Mouse (Mus musculus) left cerebral cortex, postnatal 36 days (tissue): ENCODE results near the gene Fbxl5. TPM values are rescaled to one million over a fixed set of nuclear protein-coding genes. Genes with fewer than 3 reads are reported as not detected.

ENCODE experiments used
- DNase-seq, 2 experiments: peaks; one replicate each; pipeline ENCODE4 v3.0.0; 2021 to 2022; ENCODE audit warnings: low spot score in 2 of 2, mixed read lengths in 1 of 2
- intact Hi-C: fragments of 180-260 bp; cut with DNase I; formaldehyde crosslinking; loops from one replicate; pipeline ENCODE4 v1.15.1; 2025
- total RNA-seq, 2 experiments: library from RNA; stranded (reverse); gene quantifications; 2 replicates each; pipeline ENCODE4 v1.2.3; 2021

The Fbxl5 gene
- total RNA-seq, 2 experiments from 2014 or later: 75.0 to 91.4 TPM

DNA sequence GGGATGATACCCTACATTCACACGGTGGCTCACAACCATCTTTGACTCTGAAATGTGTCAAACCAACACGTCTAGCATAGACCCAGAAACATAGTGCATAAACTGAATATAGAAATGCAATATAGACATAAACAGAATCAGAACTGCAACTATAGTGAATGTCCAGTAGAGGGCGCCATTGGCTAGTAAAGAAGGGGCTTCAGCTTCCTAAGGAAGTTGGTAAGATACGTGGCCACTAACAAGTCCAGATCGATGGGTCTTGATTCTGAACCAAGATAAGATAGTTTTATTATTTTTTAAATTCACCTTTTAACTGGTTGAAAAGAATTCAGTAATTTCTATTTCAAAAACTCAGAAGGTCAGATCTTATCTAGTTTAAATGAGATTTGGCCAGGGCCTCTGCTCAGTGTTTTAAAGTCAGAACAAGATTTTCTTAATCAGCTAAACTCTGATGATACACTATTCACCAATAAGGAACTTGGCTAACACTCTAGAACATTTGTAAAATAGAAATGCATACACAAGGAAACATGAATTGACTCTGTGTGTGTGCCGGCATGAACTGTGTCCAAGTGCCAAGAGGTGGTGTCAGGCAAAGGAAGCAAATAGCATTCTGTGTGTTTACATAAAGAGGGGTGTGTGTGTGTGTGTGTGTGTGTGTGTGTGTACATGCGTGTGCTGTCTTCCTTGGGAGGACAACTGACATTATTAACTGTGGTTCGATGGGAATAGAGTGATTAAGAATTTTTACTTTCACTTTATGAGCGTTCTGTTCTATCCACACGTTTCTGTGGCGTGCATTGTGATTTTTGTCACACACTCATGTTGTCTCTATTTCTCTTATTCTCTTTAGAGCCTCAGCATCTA lies 19.9 kb upstream of the Fbxl5 start:
- DNase-seq: peak; percentile 16 to 28

DNA sequence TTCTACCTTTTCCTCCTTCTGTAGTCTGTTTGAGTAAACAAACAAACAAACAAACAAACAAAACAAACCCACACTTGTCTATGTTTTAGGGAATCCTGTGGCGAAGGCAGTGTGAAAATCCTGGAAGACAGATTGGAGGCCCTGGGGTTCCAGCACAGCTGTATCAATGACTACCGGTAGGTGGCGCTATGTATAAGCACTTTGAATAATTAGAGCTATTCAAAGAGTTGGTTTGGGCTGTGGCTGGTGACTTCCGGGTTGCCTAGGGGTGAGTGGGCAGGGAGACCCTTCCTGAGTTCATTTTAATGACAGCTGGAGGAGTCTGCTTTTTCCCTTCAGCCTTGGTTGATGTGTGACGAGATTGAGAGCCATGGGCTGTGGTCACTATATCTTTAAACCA lies 15.9 kb upstream of the Fbxl5 start:
- peak; percentile 10 to 19 for DNase-seq
- intact Hi-C loops: no loop called here

More for the DNA sequence above, 19.9 kb upstream of the Fbxl5 start:
- intact Hi-C loops: loop anchor here (5.0 kb wide), 3 partner anchors 51 to 206 kb away; no protein-coding TSS in a partner anchor

DNA sequence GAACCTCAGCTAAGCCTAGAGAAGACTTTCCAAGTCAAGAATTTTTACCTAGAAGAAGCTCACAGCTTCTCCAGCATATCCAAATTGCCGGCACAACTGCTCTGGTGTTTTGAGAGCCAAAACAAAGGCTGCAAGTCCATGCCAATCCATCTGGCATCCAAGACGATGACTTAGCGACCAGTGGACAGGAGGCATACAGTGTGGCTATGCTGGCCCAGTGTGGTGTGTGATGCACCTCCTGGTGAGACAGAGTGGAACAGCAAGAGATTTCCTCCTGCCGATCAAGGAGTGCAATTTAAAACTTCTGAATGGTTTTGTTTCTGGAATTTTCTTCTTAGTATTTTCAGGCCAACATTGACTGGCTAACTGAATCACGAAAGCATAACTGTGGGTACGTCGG lies 15.2 kb upstream of the Fbxl5 start:
- no peak for DNase-seq
- intact Hi-C loops: no loop called here

DNA sequence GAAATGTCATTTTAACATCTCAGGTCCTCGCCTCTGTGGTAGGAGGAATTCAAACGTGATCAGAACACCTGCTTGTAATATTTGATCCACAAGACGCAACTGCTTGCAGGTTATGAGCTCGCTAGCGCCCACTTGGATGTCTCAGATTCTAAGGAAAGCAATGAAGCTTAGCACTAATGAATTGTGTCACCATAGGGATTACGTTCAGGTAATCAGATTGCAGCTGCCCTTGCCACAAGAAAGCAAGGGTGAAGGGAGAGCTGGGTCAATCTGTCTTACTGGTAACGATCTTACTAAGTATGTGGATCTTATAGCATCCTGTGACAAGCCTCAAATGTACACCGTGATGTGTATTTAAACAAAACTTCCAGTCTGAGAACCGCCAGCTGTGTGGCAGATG lies 5.9 kb upstream of the Fbxl5 start:
- intact Hi-C loops: no loop called here
- no peak for DNase-seq

DNA sequence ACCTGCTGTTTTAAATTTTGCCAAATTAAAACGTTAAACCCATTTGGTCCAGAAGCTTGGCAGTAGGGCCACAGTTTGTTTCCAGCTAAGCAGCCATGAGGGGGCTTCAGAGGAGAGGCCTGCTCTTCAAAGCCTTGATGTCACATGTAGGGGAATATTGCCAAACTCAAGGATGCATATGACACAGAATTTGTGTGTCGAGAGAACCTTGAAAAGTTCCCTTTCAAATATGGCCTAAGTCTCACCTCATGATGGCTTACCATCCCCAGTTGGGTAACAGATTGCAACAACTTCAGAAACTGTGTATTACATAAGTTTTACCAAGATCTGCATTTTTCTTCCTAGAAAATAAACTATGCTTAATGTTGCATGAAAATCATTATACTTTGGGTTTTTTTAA lies 5.4 kb upstream of the Fbxl5 start:
- intact Hi-C loops: no loop called here
- no peak for DNase-seq

DNA sequence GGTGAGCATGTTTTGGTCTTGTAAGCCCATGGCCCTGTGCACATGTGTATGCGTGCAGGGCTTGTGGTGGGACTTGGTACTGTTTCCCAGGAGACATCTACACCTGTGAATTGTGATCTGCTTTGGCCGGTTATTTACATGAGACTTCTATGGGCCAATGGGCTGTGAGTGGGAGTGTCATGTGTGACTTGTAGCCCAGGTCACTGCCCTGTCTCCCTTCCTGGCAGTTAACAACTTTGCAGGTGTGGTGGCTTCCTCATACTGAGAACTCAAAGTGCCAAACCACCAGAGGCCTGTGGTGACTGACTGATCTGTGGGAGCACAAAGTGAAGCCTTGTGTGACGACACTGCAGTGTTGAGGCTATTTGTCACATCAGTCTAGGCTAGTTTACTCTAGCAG lies 3.1 kb upstream of the Fbxl5 start:
- no peak for DNase-seq
- intact Hi-C loops: no loop called here

DNA sequence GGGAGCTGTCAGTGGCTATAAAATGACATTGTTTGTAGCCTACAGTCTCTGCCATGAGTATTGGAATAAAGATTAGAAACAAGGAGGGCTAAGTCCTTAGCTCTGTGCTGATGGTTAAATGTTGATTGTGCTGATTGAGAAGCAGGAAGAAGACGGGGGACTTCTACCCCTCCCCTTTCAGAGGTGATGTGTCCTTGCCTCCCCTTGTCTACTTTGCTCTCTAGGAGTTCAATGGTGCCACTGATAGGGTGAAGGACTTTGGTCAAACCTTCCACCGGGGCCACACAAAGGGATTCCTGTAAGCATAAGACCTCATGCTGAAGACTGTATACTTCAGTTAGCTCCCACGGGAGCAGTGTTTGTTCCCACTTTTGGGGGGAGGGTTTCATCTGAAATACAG lies 1.4 kb upstream of the Fbxl5 start:
- no peak for DNase-seq
- intact Hi-C loops: no loop called here

DNA sequence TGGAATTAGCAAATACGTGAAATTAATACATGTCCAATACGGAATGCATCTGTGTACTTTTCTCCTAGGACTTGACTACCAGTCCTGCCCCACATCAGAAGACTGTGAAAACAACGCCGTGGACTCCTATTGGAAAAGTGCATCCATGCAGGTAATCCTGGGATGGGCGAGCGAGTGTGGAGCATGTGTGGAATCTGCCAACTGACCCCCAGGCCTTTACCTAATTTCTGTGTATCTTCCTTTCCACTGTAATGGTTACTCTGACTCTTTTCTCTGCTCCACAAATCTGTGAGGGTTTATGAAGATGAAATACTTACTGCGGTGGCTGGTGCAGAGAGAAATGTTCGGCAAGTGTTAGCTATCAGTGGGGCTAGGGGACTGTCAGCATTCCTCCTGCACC lies 761 bp upstream of the Fbxl5 start:
- no peak for DNase-seq

DNA sequence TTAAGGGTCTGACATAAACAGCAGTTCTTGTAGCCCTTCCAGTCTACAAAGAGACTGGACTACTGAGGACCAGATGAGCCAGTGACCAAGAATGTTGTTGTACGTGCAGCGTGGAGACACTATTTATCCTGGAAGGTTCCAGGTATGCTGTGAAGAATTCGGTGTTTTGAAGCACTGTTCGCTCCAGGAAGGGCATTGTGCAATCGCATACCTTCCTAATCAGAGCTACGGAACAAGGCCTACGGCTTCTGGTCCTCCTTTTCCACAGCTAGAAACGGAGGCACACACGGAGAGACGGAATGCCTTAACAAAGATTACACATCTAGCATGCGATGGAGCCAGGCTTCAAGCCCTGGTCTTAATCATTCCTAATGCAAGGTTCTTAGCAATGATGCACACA lies 653 bp downstream of the Fbxl5 start:
- no peak for DNase-seq
- intact Hi-C loops: no loop called here

More for the DNA sequence above, 761 bp upstream of the Fbxl5 start:
- intact Hi-C loops: no loop called here

DNA sequence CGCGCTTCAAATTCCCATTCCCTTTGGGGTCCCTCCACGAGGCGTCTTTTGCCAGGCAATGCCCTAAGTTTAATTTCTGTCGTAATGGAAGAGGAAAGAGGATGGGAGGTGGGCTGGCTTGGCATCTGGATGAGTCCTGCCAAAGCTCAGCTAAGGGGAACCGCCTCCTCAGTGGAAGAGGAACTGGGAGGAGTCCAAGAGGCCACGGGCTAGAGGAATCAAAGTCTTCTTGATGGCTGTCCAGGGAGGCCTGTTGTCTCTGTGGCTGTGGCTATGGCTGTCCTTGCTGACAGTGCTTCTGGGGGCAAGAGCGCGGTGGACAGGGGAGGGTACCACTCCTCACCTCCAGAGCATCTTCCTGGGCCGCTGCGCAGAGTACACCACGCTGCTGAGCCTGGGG lies 2.7 kb downstream of the Fbxl5 start, which contains the start of gene Bst1:
Gene Bst1, plus strand, starts transcription at position 191 of the 400 bp plus-strand sequence.
- no peak for DNase-seq
- intact Hi-C loops: no loop called here

DNA sequence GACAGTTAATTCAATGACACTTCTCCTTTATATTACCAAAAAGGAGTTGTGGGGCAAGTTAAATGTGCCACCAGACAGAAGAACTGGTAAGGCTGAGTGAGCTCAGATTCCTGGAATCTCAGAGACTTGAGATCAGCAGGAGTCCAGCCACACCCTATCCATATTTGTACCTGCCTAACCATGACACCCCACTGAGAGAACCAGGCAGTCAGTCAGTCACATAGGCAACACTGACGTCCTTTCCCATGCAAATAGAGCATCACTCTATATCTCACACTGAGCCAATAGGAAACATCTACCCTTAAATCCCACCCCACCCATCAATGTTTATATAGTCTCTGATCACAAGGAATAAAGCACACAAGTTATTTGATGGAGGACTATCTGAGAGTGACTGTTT lies 5.7 kb downstream of the Fbxl5 start:
- intact Hi-C loops: no loop called here
- no peak for DNase-seq

DNA sequence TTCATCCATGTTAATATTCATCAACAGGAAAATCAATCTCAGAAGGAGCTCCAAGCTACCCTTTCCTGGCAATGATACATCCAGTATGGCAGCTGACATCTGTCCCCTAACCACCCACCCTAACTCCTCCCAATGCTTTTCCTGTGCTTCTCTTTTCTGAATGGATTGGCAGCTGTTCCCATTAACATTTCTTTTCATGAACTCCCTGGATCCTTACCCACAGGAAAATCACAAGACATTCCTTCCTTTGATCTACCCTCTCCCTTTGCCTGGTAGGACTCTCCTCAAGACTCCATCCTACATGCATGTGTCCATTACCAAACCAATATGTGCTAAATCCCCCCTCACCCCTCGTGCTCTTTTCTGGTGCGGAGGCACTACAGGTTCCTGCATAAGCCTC lies 6.9 kb downstream of the Fbxl5 start:
- no peak for DNase-seq
- intact Hi-C loops: no loop called here

DNA sequence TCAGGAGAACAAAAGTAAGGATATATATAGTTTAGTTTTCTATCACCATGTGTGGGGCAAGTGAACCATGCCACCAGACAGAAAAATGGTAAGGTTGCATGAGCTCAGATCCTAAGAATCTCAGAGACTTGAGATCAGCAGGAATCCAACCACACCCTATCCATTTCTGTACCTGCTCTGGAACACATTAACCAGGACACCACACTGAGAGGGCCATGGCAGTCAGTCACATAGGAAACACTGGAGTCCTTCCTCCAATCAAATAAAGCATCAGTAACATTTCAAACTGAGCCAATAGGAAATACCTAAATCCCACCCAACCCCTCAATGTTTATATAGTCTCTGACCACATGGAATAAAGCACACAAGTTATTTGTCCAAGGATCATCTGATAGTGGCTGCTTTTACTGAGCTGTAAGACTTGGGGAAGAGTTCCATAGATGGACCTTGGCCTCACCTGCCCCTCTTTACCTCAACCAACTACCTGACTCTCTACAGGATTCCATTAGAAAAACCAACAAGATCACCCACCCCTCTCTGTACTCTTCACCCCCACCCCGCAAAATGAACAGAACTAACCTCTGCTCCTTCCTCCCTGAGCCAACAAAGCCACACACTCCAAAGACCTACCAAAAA lies 10.9 kb downstream of the Fbxl5 start:
- no peak for DNase-seq
- intact Hi-C loops: no loop called here

DNA sequence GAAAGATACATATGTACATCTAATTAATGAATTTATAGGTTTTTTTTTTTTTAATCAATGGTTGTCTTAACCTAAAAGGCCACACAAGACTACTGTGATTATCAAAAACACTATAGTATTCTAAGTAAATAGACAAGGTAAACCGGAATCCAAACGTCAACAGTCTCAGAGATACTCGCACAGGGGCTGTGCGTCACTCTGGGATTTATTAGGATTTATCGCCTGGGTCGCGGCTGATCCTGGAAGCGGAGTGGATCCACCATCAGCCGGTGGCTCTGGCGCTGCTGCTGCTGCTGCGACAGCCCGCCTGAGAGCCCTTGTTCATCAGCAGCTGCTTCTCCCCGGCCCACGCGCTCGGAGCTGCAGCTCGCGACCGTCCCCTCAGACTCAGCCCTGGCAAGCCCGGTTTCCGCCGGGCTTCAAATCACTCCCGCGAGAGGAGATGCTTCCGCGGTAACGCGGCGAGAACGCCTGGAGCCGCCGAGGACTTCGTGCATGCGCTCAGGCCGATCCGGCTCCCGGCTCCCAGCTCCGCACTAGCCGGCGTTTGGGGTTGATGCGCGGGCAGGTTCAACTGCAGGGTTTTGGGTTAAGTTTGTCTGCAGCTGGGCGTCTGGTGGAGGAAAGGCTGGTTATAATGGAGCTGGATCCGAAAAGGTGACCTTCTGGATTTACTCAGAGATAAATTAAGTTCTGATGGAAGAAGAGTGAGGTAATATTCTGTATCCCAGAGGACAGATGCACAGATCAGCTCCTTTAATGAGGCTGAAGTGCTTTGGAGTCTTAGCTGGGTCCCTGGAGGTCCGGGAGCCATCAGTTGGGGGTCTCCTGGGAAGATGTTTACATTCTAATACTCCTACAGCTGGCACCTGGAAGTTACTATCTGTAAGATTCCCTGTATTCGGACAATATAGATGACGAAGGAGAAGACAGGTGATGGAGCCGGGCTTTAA lies 13.4 kb downstream of the Fbxl5 start:
- intact Hi-C loops: no loop called here

DNA sequence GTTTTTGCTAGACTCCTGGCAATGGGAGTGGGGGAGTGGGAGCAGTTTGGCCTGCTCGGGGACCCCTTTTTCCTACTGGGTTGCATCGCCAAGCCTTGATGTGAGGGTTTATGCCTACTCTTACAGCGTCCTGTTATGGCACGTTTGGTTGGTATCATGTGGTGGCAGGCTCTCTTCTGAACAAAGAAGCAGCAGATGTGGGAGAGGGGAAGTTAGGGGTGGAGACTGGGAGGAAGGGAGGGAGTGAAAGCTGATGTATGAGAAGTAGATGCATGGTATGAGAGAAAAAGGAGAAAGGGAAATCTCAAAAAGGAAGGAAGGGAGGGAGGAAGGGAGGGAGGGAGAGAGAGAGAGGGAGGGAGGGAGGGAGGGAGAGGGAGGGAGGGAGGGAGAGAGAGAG lies 14.5 kb downstream of the Fbxl5 start:
- intact Hi-C loops: no loop called here
- DNase-seq: no peak

More for the DNA sequence above, 13.4 kb downstream of the Fbxl5 start:
- DNase-seq: peak; percentile 79

DNA sequence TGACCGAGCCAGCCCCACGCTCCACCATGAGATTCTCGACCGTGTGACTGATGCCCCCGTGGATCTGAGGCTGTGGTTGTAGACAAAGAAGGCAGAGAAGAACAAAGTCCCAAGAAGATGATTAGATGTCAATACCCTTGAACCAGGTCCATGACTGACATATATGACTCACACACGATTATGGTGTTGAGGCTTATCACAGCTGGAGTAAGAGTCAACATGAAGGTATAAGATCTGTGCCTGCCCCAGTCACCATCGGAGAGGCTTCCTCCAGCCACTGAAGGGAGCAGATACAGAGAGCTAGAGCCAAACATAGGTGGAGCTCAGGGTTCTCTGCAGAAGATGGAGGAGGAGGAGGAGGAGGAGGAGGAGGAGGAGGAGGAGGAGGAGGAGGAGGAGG lies 15.1 kb downstream of the Fbxl5 start:
- DNase-seq: no peak
- intact Hi-C loops: no loop called here

DNA sequence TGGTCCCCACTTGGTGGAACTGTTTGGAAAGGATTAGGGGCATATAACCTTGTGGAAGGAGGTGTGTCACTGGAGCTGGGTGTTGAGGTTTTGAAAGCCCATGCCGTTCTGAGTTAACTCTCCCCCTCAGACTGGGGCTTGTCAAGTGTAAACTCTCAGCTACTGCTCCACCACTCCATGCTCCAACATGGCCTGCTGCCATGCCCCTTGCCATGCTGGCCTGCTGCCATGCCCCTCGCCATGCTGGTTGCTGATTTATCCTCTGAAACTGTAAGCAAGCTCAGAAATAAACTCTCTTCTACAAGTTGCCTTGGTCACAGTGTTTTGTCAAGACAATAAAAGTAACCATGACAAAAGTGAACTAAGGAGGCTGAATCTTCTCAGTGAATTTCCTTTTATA lies 16.0 kb downstream of the Fbxl5 start:
- intact Hi-C loops: no loop called here
- DNase-seq: no peak

DNA sequence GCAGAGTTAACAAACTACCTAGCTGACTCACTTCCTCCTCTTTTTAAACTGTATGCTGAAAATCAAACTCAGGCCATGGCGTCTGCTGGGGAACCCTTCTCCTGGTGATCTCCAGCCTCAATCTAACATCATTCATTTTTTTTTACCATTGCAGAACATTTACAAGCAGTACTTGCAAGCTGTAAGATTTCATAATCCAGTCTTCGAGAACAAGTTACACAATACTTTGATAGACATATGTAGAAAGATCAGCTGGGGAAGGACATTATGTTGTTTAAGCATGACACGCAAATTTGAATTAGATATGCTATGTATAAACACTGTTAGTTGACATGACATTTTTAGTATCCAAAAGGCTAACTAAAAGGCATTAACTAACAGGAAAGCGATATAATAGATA lies 19.6 kb downstream of the Fbxl5 start:
- no peak for DNase-seq
- intact Hi-C loops: no loop called here

DNA sequence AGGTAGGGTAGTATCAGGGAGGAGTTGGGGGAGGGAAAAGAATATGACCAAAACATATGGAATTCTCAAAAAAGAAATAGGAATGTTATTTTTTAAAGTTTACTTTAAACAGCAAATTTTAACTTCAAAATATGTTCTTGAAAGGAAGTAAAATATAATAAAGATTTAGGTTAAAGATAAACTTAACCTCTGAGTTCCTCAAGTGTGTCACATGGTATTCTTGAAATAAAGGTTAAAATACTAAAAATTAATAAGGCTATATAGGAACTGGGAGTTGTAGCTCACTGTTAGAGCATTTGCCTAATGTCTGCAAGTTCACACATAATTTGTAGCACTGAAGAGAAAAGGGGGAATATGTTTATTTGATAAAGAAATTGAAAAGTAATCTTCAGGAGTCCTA lies 20.2 kb downstream of the Fbxl5 start:
- DNase-seq: no peak
- intact Hi-C loops: no loop called here

DNA sequence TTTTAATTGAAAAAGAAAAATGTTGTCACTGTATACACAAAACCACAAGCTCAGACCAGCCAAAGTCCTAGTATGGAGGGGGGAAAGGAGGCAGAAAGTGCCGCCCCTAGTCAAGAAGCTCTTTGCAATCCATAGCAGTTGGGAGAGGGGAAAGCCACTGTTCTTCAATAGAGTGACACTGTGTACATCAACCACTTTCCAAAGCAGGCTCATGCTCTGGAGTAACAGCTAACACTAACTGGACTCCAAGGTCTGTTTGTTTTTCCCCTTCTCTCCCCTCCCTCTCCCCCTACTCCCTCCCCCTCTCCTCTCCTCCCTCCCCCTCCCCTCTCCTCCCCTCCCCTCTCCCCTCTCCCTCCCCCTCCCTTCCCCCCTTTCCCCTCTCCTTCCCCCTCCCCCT lies 20.7 kb downstream of the Fbxl5 start:
- intact Hi-C loops: no loop called here
- no peak for DNase-seq
